Mouse (Mus musculus) lung, postnatal 0 days (tissue): ENCODE measurements around the gene Gstt3.

Source experiments
- CTCF ChIP-seq: IDR thresholded peaks from 2 replicates; pipeline ENCODE4 v1.5.1; 2016; ENCODE audit warnings: antibody characterized with exemption, mild to moderate bottlenecking
- EP300 ChIP-seq: IDR thresholded peaks from 2 replicates; pipeline ENCODE4 v1.6.1; 2016; ENCODE audit warnings: antibody characterized with exemption, mild to moderate bottlenecking, control low read depth

- no peak for TF ChIP-seq EP300
- no peak for TF ChIP-seq CTCF
Observed at GRCm38 (mm10) chr10:75819882-75820281, 38.7 kb upstream of the Gstt3 start.
